Mouse (Mus musculus) neural tube, embryonic 11.5 days (tissue): ENCODE results near the gene Tbc1d13. TPM values are rescaled to one million over a fixed set of nuclear protein-coding genes. Genes with fewer than 3 reads are reported as not detected.

Source experiments
- ATAC-seq: fragments of 200-750 bp; cut with Nextera tagmentation; 2 replicates; pipeline ENCODE4 v1.8.0; 2017; ENCODE audit warnings: moderate number of reproducible peaks, mild to moderate bottlenecking, moderate TSS enrichment, moderate library complexity; ENCODE audit not compliant: insufficient read depth, low FRiP score, low TSS enrichment
- DNase-seq: peaks from one replicate; pipeline ENCODE4 v3.0.0-alpha.2; 2015; ENCODE audit warnings: low spot score
- H3K27ac ChIP-seq: fragments of 300-500 bp; sonication (generic); 2 replicates; pipeline ENCODE4 v1.5.1; 2014; ENCODE audit warnings: low read depth, mild to moderate bottlenecking, low read length
- H3K27me3 ChIP-seq: fragments of 300-500 bp; sonication (generic); 2 replicates; pipeline ENCODE4 v1.6.1; 2014; ENCODE audit warnings: mild to moderate bottlenecking, low read length, mixed read lengths; ENCODE audit not compliant: control insufficient read depth, insufficient read depth
- H3K36me3 ChIP-seq: fragments of 300-500 bp; sonication (generic); 2 replicates; pipeline ENCODE4 v1.6.1; 2014; ENCODE audit warnings: mild to moderate bottlenecking, low read length, moderate library complexity, mixed read lengths; ENCODE audit not compliant: control insufficient read depth, insufficient read depth
- H3K4me1 ChIP-seq: fragments of 300-500 bp; sonication (generic); 2 replicates; pipeline ENCODE4 v1.6.1; 2014; ENCODE audit warnings: low read length, mixed read lengths; ENCODE audit not compliant: control insufficient read depth, insufficient read depth
- H3K4me2 ChIP-seq: fragments of 300-500 bp; sonication (generic); 2 replicates; pipeline ENCODE4 v1.6.1; 2014; ENCODE audit warnings: low read depth, mild to moderate bottlenecking, moderate library complexity
- H3K4me3 ChIP-seq: fragments of 300-500 bp; sonication (generic); 2 replicates; pipeline ENCODE4 v1.5.1; 2014; ENCODE audit warnings: low read depth, low read length
- H3K9ac ChIP-seq: fragments of 300-500 bp; sonication (generic); 2 replicates; pipeline ENCODE4 v1.6.1; 2014; ENCODE audit warnings: mild to moderate bottlenecking, low read length
- H3K9me3 ChIP-seq: fragments of 300-500 bp; sonication (generic); 2 replicates; pipeline ENCODE4 v1.6.1; 2016; ENCODE audit warnings: low read length; ENCODE audit not compliant: control insufficient read depth
- WGBS: fragments of 180-500 bp; shearing (Covaris S2); extraction: QIAGEN DNeasy Blood & Tissue Kit; methylation state at CpG from one replicate; pipeline ENCODE4 v1.1.7; 2014; 5-methylcytosine and 5-hydroxymethylcytosine counted together
- polyA plus RNA-seq: library from polyadenylated mRNA; unstranded; fragments of >200 nt; fragmentation: Nextera tagmentation; extraction: Ambion mirVana; gene quantifications from 2 replicates; pipeline ENCODE4 v1.2.1, GENCODE M21; 2014

The Tbc1d13 gene
- polyA plus RNA-seq, 1 experiment from 2014 or later = 12.4 TPM

GRCm38 (mm10) chr2:30200388-30200925 lies 66.9 kb downstream of the Tbc1d13 start:
- H3K4me2 ChIP-seq = no peak overlapping the region
- H3K4me1 ChIP-seq = peaks cover 3% of the 10 kb centered on the region; the same call in 1 of the 2 replicates
- ATAC-seq = no peak
- 86% methylated on average over 5 of the region's 5 CpGs for WGBS
- no peak overlapping the region for H3K9ac ChIP-seq
- no peaks in the 10 kb centered on the region for H3K27me3 ChIP-seq
- H3K36me3 ChIP-seq = no peaks in the 10 kb centered on the region
- H3K27ac ChIP-seq = no peak overlapping the region
- H3K4me3 ChIP-seq = no peak overlapping the region
- no peak for DNase-seq
- no peaks in the 10 kb centered on the region for H3K9me3 ChIP-seq

Other genes with a start within 250 kb of the Tbc1d13 start
- 74.6 and 78.9 TPM in 2 replicates for gene Odf2, start 244.5 kb upstream of the Tbc1d13 start, polyA plus RNA-seq
- 61.5 and 71.3 TPM in 2 replicates for gene Gle1, start 198.3 kb upstream of the Tbc1d13 start, polyA plus RNA-seq
- 194 and 196 TPM in 2 replicates for gene Sptan1, start 168.2 kb upstream of the Tbc1d13 start, polyA plus RNA-seq
- gene Wdr34, start 84.9 kb upstream of the Tbc1d13 start, polyA plus RNA-seq = 29.3 and 30.6 TPM in 2 replicates
- gene Set, start 76.4 kb upstream of the Tbc1d13 start, polyA plus RNA-seq = 647 and 654 TPM in 2 replicates
- gene Pkn3, start 56.1 kb upstream of the Tbc1d13 start, polyA plus RNA-seq = 6.7 and 7.0 TPM in 2 replicates
- 28.3 and 31.1 TPM in 2 replicates for gene Zdhhc12, start 40.1 kb upstream of the Tbc1d13 start, polyA plus RNA-seq
- gene Zer1, start 9.2 kb upstream of the Tbc1d13 start, polyA plus RNA-seq = 5.4 and 5.9 TPM in 2 replicates
- 14.6 and 15.2 TPM in 2 replicates for gene Endog, start 37.7 kb downstream of the Tbc1d13 start, polyA plus RNA-seq
- gene Spout1, start 44.7 kb downstream of the Tbc1d13 start, polyA plus RNA-seq = 70.8 and 75.2 TPM in 2 replicates
- gene Kyat1, start 72.1 kb downstream of the Tbc1d13 start, polyA plus RNA-seq = 10.5 and 12.0 TPM in 2 replicates
- 46.6 and 49.7 TPM in 2 replicates for gene Lrrc8a, start 104.0 kb downstream of the Tbc1d13 start, polyA plus RNA-seq
- 0.17 TPM in 1 of 2 replicates, not detected in the other for gene Gm28035, start 106.8 kb downstream of the Tbc1d13 start, polyA plus RNA-seq
- gene Phyhd1, start 132.5 kb downstream of the Tbc1d13 start, polyA plus RNA-seq = 2.3 and 2.5 TPM in 2 replicates
- not detected in 2 replicates for gene Gm28038, start 147.3 kb downstream of the Tbc1d13 start, polyA plus RNA-seq
- gene Dolk, start 152.6 kb downstream of the Tbc1d13 start, polyA plus RNA-seq = 23.9 and 27.9 TPM in 2 replicates
- gene Nup188, start 152.7 kb downstream of the Tbc1d13 start, polyA plus RNA-seq = 57.3 and 60.0 TPM in 2 replicates
- 58.2 and 61.6 TPM in 2 replicates for gene Sh3glb2, start 225.6 kb downstream of the Tbc1d13 start, polyA plus RNA-seq
- gene Miga2, start 230.5 kb downstream of the Tbc1d13 start, polyA plus RNA-seq = 23.2 and 27.5 TPM in 2 replicates